Mouse (Mus musculus) gastrocnemius, adult 18-20 months (tissue): ENCODE results near the gene Gpr132. TPM values are rescaled to one million over a fixed set of nuclear protein-coding genes. Genes with fewer than 3 reads are reported as not detected.

Experiments used
- total RNA-seq, 2 experiments: library from RNA; stranded (reverse); gene quantifications; 2 replicates each; pipeline ENCODE4 v1.2.3; 2021

Gene Gpr132
- total RNA-seq, 2 experiments from 2014 or later, result 0.14 TPM; not detected in 1

Other genes with a start within 250 kb of the Gpr132 start
- gene Adssl1, start 248.2 kb downstream of the Gpr132 start, total RNA-seq, result 1,000 to 10,000 TPM in 1 of 2 experiments, 100 to 1,000 TPM in 1; 975 to 1,075 TPM
- gene Siva1, start 223.5 kb downstream of the Gpr132 start, total RNA-seq, result 10 to 100 TPM; 21.6 to 22.7 TPM
- gene Akt1, start 193.3 kb downstream of the Gpr132 start, total RNA-seq, result 10 to 100 TPM; 44.7 to 49.5 TPM
- gene Zbtb42, start 189.4 kb downstream of the Gpr132 start, total RNA-seq, result under 1 TPM; 0.59 to 0.90 TPM
- gene Cep170b, start 147.8 kb downstream of the Gpr132 start, total RNA-seq, result 10 to 100 TPM in 1 of 2 experiments, 1 to 10 TPM in 1; 9.0 to 12.8 TPM
- gene Pld4, start 107.6 kb downstream of the Gpr132 start, total RNA-seq, result 1 to 10 TPM; 1.3 to 3.4 TPM
- gene Ahnak2, start 65.6 kb downstream of the Gpr132 start, total RNA-seq, result 1 to 10 TPM; 7.2 to 7.8 TPM
- under 1 TPM; 0.34 to 0.57 TPM for gene Clba1, start 59.3 kb downstream of the Gpr132 start, total RNA-seq
- gene Cdca4, start 38.8 kb downstream of the Gpr132 start, total RNA-seq, result 1 to 10 TPM; 2.2 to 2.8 TPM
- 10 to 100 TPM; 22.1 to 24.0 TPM for gene Jag2, start 61.5 kb upstream of the Gpr132 start, total RNA-seq
- 1 to 10 TPM; 6.5 to 7.6 TPM for gene Nudt14, start 73.9 kb upstream of the Gpr132 start, total RNA-seq
- gene Btbd6, start 108.3 kb upstream of the Gpr132 start, total RNA-seq, result 10 to 100 TPM; 19.6 to 20.4 TPM
- gene Brf1, start 132.5 kb upstream of the Gpr132 start, total RNA-seq, result 10 to 100 TPM; 17.8 to 18.5 TPM
- gene Pacs2, start 146.3 kb upstream of the Gpr132 start, total RNA-seq, result 10 to 100 TPM; 33.7 to 35.0 TPM
- under 1 TPM in 1 of 2 experiments, not detected in 1; 0.27 TPM for gene Tex22, start 206.3 kb upstream of the Gpr132 start, total RNA-seq
- gene Mta1, start 230.1 kb upstream of the Gpr132 start, total RNA-seq, result 10 to 100 TPM; 38.0 to 41.7 TPM